Mouse (Mus musculus): ENCODE data around the gene Crhbp. TPM values are rescaled to one million over a fixed set of nuclear protein-coding genes. Genes with fewer than 3 reads are reported as not detected.

The Crhbp gene
- polyA plus RNA-seq, 1 experiment from 2014 or later: 10.4 TPM

GRCm38 (mm10) chr13:95388226-95388625, 56.5 kb downstream of the Crhbp start:
- no peak for DNase-seq (ENCODE audit: low spot score)
- H3K27me3 ChIP-seq (ENCODE audit: control insufficient read depth, insufficient read depth, low read length): no peaks in the 10 kb centered on the region
- H3K9ac ChIP-seq: no peak overlapping the region
- H3K4me3 ChIP-seq (replicated peaks; ENCODE audit: low read length): no peak overlapping the region
- no peaks in the 10 kb centered on the region for H3K9me3 ChIP-seq (ENCODE audit: control insufficient read depth, low read length)
- no peak overlapping the region for H3K4me2 ChIP-seq (replicated peaks)
- H3K36me3 ChIP-seq (replicated peaks; ENCODE audit: control insufficient read depth, insufficient read depth): no peaks in the 10 kb centered on the region
- WGBS: 83% methylated on average over 5 of the region's 5 CpGs
- H3K27ac ChIP-seq: no peak overlapping the region
- no peaks in the 10 kb centered on the region for H3K4me1 ChIP-seq (replicated peaks; ENCODE audit: control insufficient read depth, insufficient read depth, low read length)
- no peak for ATAC-seq (ENCODE audit: low FRiP score)

DNA sequence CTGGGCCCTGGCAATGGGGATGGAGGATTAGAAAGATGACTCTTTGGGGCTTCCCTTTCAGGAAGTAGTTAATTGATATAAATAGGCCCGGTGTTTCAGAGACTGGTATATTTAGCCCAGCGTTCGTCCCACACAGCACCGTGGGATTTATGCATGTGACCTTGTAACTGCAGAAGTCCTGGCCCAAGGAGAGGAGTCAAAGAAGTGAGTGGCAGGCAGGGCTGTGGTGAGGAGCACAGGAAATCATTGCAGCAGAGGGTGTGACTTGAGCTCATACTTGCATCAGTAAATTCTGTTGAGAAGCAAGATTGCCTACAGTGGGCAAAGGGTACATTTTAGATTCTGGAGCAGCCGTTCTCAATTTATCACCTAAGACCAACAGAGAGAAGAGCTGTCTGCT, 62.3 kb downstream of the Crhbp start:
- WGBS: 90% methylated on average over 5 of the region's 5 CpGs
- ATAC-seq (ENCODE audit: low FRiP score): no peak
- no peaks in the 10 kb centered on the region for H3K36me3 ChIP-seq (replicated peaks; ENCODE audit: control insufficient read depth, insufficient read depth)
- H3K4me1 ChIP-seq (replicated peaks; ENCODE audit: control insufficient read depth, insufficient read depth, low read length): no peaks in the 10 kb centered on the region
- H3K4me3 ChIP-seq (replicated peaks; ENCODE audit: low read length): no peak overlapping the region
- DNase-seq (ENCODE audit: low spot score): no peak
- H3K27me3 ChIP-seq (ENCODE audit: control insufficient read depth, insufficient read depth, low read length): no peaks in the 10 kb centered on the region
- no peak overlapping the region for H3K27ac ChIP-seq
- H3K9me3 ChIP-seq (ENCODE audit: control insufficient read depth, low read length): no peaks in the 10 kb centered on the region
- no peak overlapping the region for H3K9ac ChIP-seq
- no peak overlapping the region for H3K4me2 ChIP-seq (replicated peaks)

Other genes starting within 250 kb of the Crhbp start
- gene Pde8b, start 194.6 kb downstream of the Crhbp start, polyA plus RNA-seq (2014; fragmentation: Nextera tagmentation; extraction: Ambion mirVana): 8.0 and 12.2 TPM in 2 replicates
- 31.9 and 37.5 TPM in 2 replicates for gene Zbed3, start 121.3 kb downstream of the Crhbp start, polyA plus RNA-seq (2014; fragmentation: Nextera tagmentation; extraction: Ambion mirVana)
- 34.6 and 41.7 TPM in 2 replicates for gene Aggf1, start 69.6 kb downstream of the Crhbp start, polyA plus RNA-seq (2014; fragmentation: Nextera tagmentation; extraction: Ambion mirVana)
- not detected in 2 replicates for gene S100z, start 33.8 kb upstream of the Crhbp start, polyA plus RNA-seq (2014; fragmentation: Nextera tagmentation; extraction: Ambion mirVana)
- not detected in 2 replicates for gene F2rl1, start 80.3 kb upstream of the Crhbp start, polyA plus RNA-seq (2014; fragmentation: Nextera tagmentation; extraction: Ambion mirVana)
- 69.4 and 70.2 TPM in 2 replicates for gene F2r, start 173.6 kb upstream of the Crhbp start, polyA plus RNA-seq (2014; fragmentation: Nextera tagmentation; extraction: Ambion mirVana)

All from hindbrain, embryonic 14.5 days (tissue).